Mouse (Mus musculus): Measurements from ENCODE around the gene Cyp4f15. TPM values are rescaled to one million over a fixed set of nuclear protein-coding genes. Genes with fewer than 3 reads are reported as not detected.

The Cyp4f15 gene
- total RNA-seq, 2 experiments from 2014 or later: not detected

Other genes with a start within 250 kb of the Cyp4f15 start
- not detected for gene Cyp4f39, start 232.9 kb upstream of the Cyp4f15 start, total RNA-seq (2021)
- 1 to 10 TPM; 5.7 to 7.1 TPM for gene Cyp4f17, start 179.6 kb upstream of the Cyp4f15 start, total RNA-seq (2021)
- gene Cyp4f16, start 149.1 kb upstream of the Cyp4f15 start, total RNA-seq (2021): 1 to 10 TPM; 6.6 to 9.9 TPM
- not detected for gene Cyp4f37, start 64.3 kb upstream of the Cyp4f15 start, total RNA-seq (2021)
- gene Cyp4f40, start 26.7 kb upstream of the Cyp4f15 start, total RNA-seq (2021): not detected
- gene Zfp871, start 102.7 kb downstream of the Cyp4f15 start, total RNA-seq (2021): 10 to 100 TPM; 28.7 to 31.8 TPM
- under 1 TPM in 1 of 2 experiments, not detected in 1; 0.19 TPM for gene Zfp811, start 124.3 kb downstream of the Cyp4f15 start, total RNA-seq (2021)
- gene Zfp799, start 144.6 kb downstream of the Cyp4f15 start, total RNA-seq (2021): 10 to 100 TPM in 1 of 2 experiments, 1 to 10 TPM in 1; 9.3 to 12.4 TPM
- gene Zfp870, start 206.0 kb downstream of the Cyp4f15 start, total RNA-seq (2021): 1 to 10 TPM; 6.5 to 9.9 TPM
- gene Cyp4f14, start 231.7 kb downstream of the Cyp4f15 start, total RNA-seq (2021): not detected